Mouse (Mus musculus): Measurements from ENCODE around the gene Dap. TPM values are rescaled to one million over a fixed set of nuclear protein-coding genes. Genes with fewer than 3 reads are reported as not detected.

Gene Dap
- polyA plus RNA-seq, 1 experiment, result 566 TPM

DNA sequence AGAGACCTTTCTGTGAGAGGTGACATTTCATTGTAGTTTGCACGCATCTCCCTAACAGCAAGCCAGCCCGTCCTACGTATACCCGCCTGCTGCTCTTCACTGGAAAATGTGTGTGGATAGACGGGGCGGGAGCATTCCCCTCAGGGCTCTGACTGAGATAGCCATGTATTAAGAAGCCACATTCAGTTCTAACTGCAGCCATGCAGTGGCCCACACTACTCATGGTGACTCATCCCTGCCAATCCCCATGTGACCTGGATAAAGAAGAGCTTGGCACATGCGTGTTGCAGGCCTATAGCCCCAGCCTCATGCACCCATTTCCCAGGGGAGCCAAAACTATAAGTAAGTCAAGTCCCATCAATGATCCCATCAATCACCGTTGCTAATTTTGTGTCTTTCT is 3.7 kb downstream of the Dap start:
- H3K79me3 ChIP-seq (ENCODE audit: low read depth), result peaks cover 65% of the 10 kb centered on the region
- no peak overlapping the region for H3K4me3 ChIP-seq (ENCODE audit: insufficient read depth, poor library complexity, severe bottlenecking)
- peak overlapping the region; percentile 35 for H3ac ChIP-seq (ENCODE audit: control insufficient read depth, insufficient read length, low read depth)
- TF ChIP-seq FOSL1 (IDR thresholded peaks at IDR 0.05; ENCODE audit: insufficient read depth, low read length, poor library complexity, severe bottlenecking) (peak; percentile 91), MYOG (IDR thresholded peaks at IDR 0.05; ENCODE audit: control insufficient read depth, extremely low read depth, insufficient read length) (no peak), MYOD1 (IDR thresholded peaks at IDR 0.05; ENCODE audit: control insufficient read depth, insufficient read length, low read depth) (no peak), MAX (IDR thresholded peaks at IDR 0.05) (peak; percentile 96), USF1 (IDR thresholded peaks at IDR 0.05; ENCODE audit: low read depth) (peak; percentile 94), CEBPB (IDR thresholded peaks at IDR 0.05; ENCODE audit: low read depth) (no peak), CTCF (IDR thresholded peaks at IDR 0.05; ENCODE audit: control insufficient read depth, insufficient read depth, insufficient read length) (no peak)
- H3K36me3 ChIP-seq (ENCODE audit: control insufficient read depth, insufficient read depth), result peaks cover 42% of the 10 kb centered on the region
- H3K79me2 ChIP-seq (ENCODE audit: control insufficient read depth, insufficient read depth), result peaks cover 83% of the 10 kb centered on the region
- no peaks in the 10 kb centered on the region for H3K27me3 ChIP-seq (ENCODE audit: control insufficient read depth, insufficient read depth, insufficient read length)

DNA sequence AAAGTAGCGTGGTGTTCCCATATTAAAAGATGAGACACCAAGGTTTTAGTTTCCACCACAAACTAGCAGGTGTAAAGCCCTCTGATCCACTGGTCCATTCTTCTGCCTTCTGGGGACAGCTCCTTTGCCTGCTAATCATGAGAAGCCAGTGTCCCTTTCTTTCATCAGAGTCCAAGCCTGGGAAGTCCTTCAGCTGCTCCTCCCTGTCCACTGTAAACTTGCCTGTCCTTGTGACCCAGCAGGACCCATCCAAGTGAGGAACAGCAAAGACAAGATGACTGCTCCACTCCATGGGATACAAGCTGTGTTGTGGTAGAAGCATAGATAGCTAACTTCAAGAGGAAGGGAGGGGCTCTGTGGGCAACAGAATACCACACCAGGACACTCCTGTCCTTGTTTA is 8.9 kb downstream of the Dap start:
- no peak for TF ChIP-seq MYOG (IDR thresholded peaks at IDR 0.05; ENCODE audit: control insufficient read depth, extremely low read depth, insufficient read length)
- no peak for TF ChIP-seq MAX (IDR thresholded peaks at IDR 0.05)
- TF ChIP-seq CEBPB (IDR thresholded peaks at IDR 0.05; ENCODE audit: low read depth), result no peak
- TF ChIP-seq FOSL1 (IDR thresholded peaks at IDR 0.05; ENCODE audit: insufficient read depth, low read length, poor library complexity, severe bottlenecking), result no peak
- no peak for TF ChIP-seq USF1 (IDR thresholded peaks at IDR 0.05; ENCODE audit: low read depth)
- no peak for TF ChIP-seq MYOD1 (IDR thresholded peaks at IDR 0.05; ENCODE audit: control insufficient read depth, insufficient read length, low read depth)
- no peak for TF ChIP-seq CTCF (IDR thresholded peaks at IDR 0.05; ENCODE audit: control insufficient read depth, insufficient read depth, insufficient read length)
- H3K79me3 ChIP-seq (ENCODE audit: low read depth), result peaks cover 44% of the 10 kb centered on the region
- peaks cover 90% of the 10 kb centered on the region for H3K79me2 ChIP-seq (ENCODE audit: control insufficient read depth, insufficient read depth)
- H3K27me3 ChIP-seq (ENCODE audit: control insufficient read depth, insufficient read depth, insufficient read length), result no peaks in the 10 kb centered on the region
- no peak overlapping the region for H3ac ChIP-seq (ENCODE audit: control insufficient read depth, insufficient read length, low read depth)
- peaks cover 83% of the 10 kb centered on the region for H3K36me3 ChIP-seq (ENCODE audit: control insufficient read depth, insufficient read depth)
- no peak overlapping the region for H3K4me3 ChIP-seq (ENCODE audit: insufficient read depth, poor library complexity, severe bottlenecking)

DNA sequence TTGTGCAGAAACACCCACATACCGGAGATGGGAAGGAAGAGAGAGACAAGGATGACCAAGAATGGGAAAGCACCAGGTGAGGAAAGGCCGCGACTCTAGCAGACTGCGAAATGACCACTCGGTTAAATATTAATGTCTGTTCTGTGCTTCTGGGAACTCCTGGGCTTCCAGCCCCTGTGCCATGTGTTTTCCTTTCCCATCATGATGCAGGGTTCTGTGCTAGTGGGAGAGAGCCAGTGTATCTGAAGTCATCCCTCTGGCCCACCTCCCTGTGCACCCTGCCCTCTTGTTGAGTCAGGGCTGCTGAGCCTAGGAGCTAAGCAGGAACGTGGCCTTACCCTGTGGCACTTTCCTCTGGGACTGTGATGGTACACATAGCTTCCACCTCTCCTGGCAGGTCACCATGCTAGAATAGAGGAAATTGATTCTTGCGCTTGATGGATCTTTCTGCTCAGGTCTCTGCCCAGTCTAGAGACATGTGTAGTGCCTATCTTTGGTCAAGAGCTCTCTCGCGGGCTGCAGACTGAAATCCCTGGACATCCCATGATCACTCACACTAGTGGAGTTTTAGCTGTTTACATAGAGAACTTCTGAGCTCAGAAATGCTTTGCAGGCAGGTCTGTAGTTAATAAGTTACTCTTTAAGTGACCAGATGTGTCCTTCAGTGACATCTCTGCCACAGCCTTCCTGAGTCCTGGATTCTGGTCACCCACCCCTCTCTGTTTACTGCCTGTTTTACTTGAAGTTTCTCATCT is 11.9 kb downstream of the Dap start:
- TF ChIP-seq CEBPB (IDR thresholded peaks at IDR 0.05; ENCODE audit: low read depth) (no peak), FOSL1 (IDR thresholded peaks at IDR 0.05; ENCODE audit: insufficient read depth, low read length, poor library complexity, severe bottlenecking) (no peak), MAX (IDR thresholded peaks at IDR 0.05) (no peak), MYOD1 (IDR thresholded peaks at IDR 0.05; ENCODE audit: control insufficient read depth, insufficient read length, low read depth) (no peak), CTCF (IDR thresholded peaks at IDR 0.05; ENCODE audit: control insufficient read depth, insufficient read depth, insufficient read length) (no peak), MYOG (IDR thresholded peaks at IDR 0.05; ENCODE audit: control insufficient read depth, extremely low read depth, insufficient read length) (no peak), USF1 (IDR thresholded peaks at IDR 0.05; ENCODE audit: low read depth) (no peak)
- Histone ChIP-seq H3K4me3 (ENCODE audit: insufficient read depth, poor library complexity, severe bottlenecking) (no peak overlapping the region), H3ac (ENCODE audit: control insufficient read depth, insufficient read length, low read depth) (no peak overlapping the region), H3K79me3 (ENCODE audit: low read depth) (peaks cover 38% of the 10 kb centered on the region), H3K27me3 (ENCODE audit: control insufficient read depth, insufficient read depth, insufficient read length) (no peaks in the 10 kb centered on the region), H3K36me3 (ENCODE audit: control insufficient read depth, insufficient read depth) (peaks cover 88% of the 10 kb centered on the region), H3K79me2 (ENCODE audit: control insufficient read depth, insufficient read depth) (peaks cover 93% of the 10 kb centered on the region)

DNA sequence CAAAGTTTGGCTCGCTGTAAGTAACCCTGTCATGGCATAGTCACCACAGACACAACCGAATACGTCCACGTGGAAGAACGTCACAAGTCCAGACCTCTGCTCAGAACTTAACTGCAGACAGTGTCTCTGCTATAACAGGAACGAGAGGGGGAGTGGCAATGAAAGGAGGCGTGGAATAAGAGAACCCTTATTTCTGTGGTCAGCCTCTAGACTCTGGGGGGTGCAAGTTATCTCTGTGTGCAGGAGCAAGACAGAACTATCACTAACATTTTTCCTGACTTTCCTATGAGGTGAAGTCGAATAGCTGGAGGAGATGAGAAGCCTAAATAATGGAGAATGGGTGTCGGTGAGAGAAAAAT is 12.4 kb downstream of the Dap start:
- H3K36me3 ChIP-seq (ENCODE audit: control insufficient read depth, insufficient read depth), result peaks cover 88% of the 10 kb centered on the region
- H3K79me3 ChIP-seq (ENCODE audit: low read depth), result peaks cover 42% of the 10 kb centered on the region
- no peaks in the 10 kb centered on the region for H3K27me3 ChIP-seq (ENCODE audit: control insufficient read depth, insufficient read depth, insufficient read length)
- H3ac ChIP-seq (ENCODE audit: control insufficient read depth, insufficient read length, low read depth), result no peak overlapping the region
- H3K4me3 ChIP-seq (ENCODE audit: insufficient read depth, poor library complexity, severe bottlenecking), result no peak overlapping the region
- TF ChIP-seq MYOD1 (IDR thresholded peaks at IDR 0.05; ENCODE audit: control insufficient read depth, insufficient read length, low read depth), result no peak
- TF ChIP-seq CTCF (IDR thresholded peaks at IDR 0.05; ENCODE audit: control insufficient read depth, insufficient read depth, insufficient read length), result no peak
- no peak for TF ChIP-seq MAX (IDR thresholded peaks at IDR 0.05)
- no peak for TF ChIP-seq MYOG (IDR thresholded peaks at IDR 0.05; ENCODE audit: control insufficient read depth, extremely low read depth, insufficient read length)
- no peak for TF ChIP-seq FOSL1 (IDR thresholded peaks at IDR 0.05; ENCODE audit: insufficient read depth, low read length, poor library complexity, severe bottlenecking)
- no peak for TF ChIP-seq USF1 (IDR thresholded peaks at IDR 0.05; ENCODE audit: low read depth)
- no peak for TF ChIP-seq CEBPB (IDR thresholded peaks at IDR 0.05; ENCODE audit: low read depth)
- peaks cover 93% of the 10 kb centered on the region for H3K79me2 ChIP-seq (ENCODE audit: control insufficient read depth, insufficient read depth)

DNA sequence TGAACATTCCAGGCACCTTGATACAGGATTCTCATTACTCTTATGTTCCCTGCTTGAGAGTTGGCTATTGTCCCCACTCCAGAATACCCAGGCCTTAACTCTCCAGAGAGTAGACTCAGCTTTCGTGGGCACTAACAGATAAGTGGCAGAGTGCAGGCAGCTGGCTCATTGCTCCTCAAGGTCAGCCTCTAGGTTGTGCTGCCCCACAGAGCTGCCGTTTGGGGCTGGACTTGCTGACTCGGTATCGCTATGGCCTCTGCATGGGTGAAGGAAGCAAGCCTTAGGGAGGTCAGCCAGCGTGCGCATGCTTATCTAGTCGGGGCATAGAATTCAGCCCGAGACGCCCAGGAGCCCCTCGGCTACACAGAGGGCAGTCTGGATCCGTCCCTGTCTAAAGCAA is 13.3 kb downstream of the Dap start:
- peaks cover 89% of the 10 kb centered on the region for H3K36me3 ChIP-seq (ENCODE audit: control insufficient read depth, insufficient read depth)
- H3K79me2 ChIP-seq (ENCODE audit: control insufficient read depth, insufficient read depth), result peaks cover 93% of the 10 kb centered on the region
- no peak for TF ChIP-seq FOSL1 (IDR thresholded peaks at IDR 0.05; ENCODE audit: insufficient read depth, low read length, poor library complexity, severe bottlenecking)
- TF ChIP-seq MYOG (IDR thresholded peaks at IDR 0.05; ENCODE audit: control insufficient read depth, extremely low read depth, insufficient read length), result no peak
- H3K27me3 ChIP-seq (ENCODE audit: control insufficient read depth, insufficient read depth, insufficient read length), result no peaks in the 10 kb centered on the region
- peaks cover 44% of the 10 kb centered on the region for H3K79me3 ChIP-seq (ENCODE audit: low read depth)
- H3K4me3 ChIP-seq (ENCODE audit: insufficient read depth, poor library complexity, severe bottlenecking), result no peak overlapping the region
- H3ac ChIP-seq (ENCODE audit: control insufficient read depth, insufficient read length, low read depth), result no peak overlapping the region

DNA sequence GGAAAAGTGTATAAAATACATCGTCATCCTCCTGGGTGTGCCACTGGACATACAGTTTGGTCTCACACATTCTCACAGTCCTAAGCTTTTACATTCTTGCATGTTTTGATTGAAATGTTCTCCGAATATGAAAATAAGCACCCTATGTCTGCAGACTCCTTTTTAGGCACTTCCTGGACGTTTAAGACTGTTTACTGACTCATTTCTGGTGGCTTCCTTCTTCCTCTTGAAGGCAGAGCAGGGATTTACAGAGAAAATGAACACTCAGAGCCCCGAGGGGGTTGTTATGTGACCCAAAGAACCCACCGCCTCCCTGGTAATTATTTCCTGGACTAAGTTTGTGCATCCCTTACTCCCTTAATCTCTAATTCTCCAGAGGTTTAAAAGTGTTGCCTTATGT is 13.8 kb downstream of the Dap start:
- Histone ChIP-seq H3K27me3 (ENCODE audit: control insufficient read depth, insufficient read depth, insufficient read length) (no peaks in the 10 kb centered on the region), H3ac (ENCODE audit: control insufficient read depth, insufficient read length, low read depth) (no peak overlapping the region), H3K79me3 (ENCODE audit: low read depth) (peaks cover 39% of the 10 kb centered on the region), H3K36me3 (ENCODE audit: control insufficient read depth, insufficient read depth) (peaks cover 89% of the 10 kb centered on the region), H3K4me3 (ENCODE audit: insufficient read depth, poor library complexity, severe bottlenecking) (no peak overlapping the region), H3K79me2 (ENCODE audit: control insufficient read depth, insufficient read depth) (peaks cover 93% of the 10 kb centered on the region)
- no peak for TF ChIP-seq CEBPB (IDR thresholded peaks at IDR 0.05; ENCODE audit: low read depth)
- TF ChIP-seq MAX (IDR thresholded peaks at IDR 0.05), result no peak
- TF ChIP-seq MYOD1 (IDR thresholded peaks at IDR 0.05; ENCODE audit: control insufficient read depth, insufficient read length, low read depth), result no peak
- TF ChIP-seq FOSL1 (IDR thresholded peaks at IDR 0.05; ENCODE audit: insufficient read depth, low read length, poor library complexity, severe bottlenecking), result no peak
- TF ChIP-seq USF1 (IDR thresholded peaks at IDR 0.05; ENCODE audit: low read depth), result no peak
- TF ChIP-seq CTCF (IDR thresholded peaks at IDR 0.05; ENCODE audit: control insufficient read depth, insufficient read depth, insufficient read length), result no peak
- TF ChIP-seq MYOG (IDR thresholded peaks at IDR 0.05; ENCODE audit: control insufficient read depth, extremely low read depth, insufficient read length), result no peak

Measured in C2C12 (cell line).